Mouse (Mus musculus): ENCODE measurements around the gene Sema5b. TPM values are rescaled to one million over a fixed set of nuclear protein-coding genes. Genes with fewer than 3 reads are reported as not detected.

Gene Sema5b
- polyA plus RNA-seq, 1 experiment from 2014 or later = 15.1 TPM

GRCm38 (mm10) chr16:35597991-35598390 lies 57.0 kb downstream of the Sema5b start:
- no peak overlapping the region for H3K4me2 ChIP-seq (ENCODE audit: low read length)
- H3K36me3 ChIP-seq (ENCODE audit: control insufficient read depth, insufficient read depth, low read length) = no peaks in the 10 kb centered on the region
- no peaks in the 10 kb centered on the region for H3K27me3 ChIP-seq (replicated peaks; ENCODE audit: control insufficient read depth, insufficient read depth, low read length)
- H3K9me3 ChIP-seq (ENCODE audit: control insufficient read depth, low read length) = no peaks in the 10 kb centered on the region
- no peak overlapping the region for H3K27ac ChIP-seq (ENCODE audit: low read depth, low read length)
- H3K4me1 ChIP-seq (ENCODE audit: control insufficient read depth, insufficient read depth, low read depth, low read length) = peaks cover 21% of the 10 kb centered on the region
- H3K9ac ChIP-seq (ENCODE audit: low read depth, low read length) = no peak overlapping the region
- H3K4me3 ChIP-seq (ENCODE audit: low read length) = no peak overlapping the region
- 17% methylated on average over 6 of the region's 6 CpGs for WGBS
- ATAC-seq = no peak

DNA sequence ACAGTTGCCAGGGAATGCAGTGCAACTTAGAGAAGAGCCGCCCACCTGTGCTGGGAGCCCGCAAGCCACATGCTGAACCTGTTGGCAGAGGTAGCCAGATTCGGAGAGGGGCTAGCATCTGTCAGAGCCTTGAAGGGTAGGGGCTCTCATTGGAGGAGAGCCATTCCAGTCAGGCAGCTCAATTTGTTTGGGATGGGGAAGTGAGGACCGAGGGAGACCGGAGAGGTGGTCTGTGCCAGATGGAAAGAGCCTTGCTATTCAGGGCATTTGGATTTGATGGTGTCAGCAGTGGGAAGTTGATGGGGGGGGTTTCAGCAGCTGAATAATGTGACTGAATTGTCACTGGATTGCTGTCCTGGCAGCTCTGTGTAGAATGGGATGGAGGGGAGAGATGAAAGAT lies 57.9 kb downstream of the Sema5b start:
- no peak overlapping the region for H3K27ac ChIP-seq (ENCODE audit: low read depth, low read length)
- no peaks in the 10 kb centered on the region for H3K27me3 ChIP-seq (replicated peaks; ENCODE audit: control insufficient read depth, insufficient read depth, low read length)
- 52% methylated on average over 5 of the region's 5 CpGs for WGBS
- H3K4me3 ChIP-seq (ENCODE audit: low read length) = no peak overlapping the region
- H3K9me3 ChIP-seq (ENCODE audit: control insufficient read depth, low read length) = no peaks in the 10 kb centered on the region
- H3K4me2 ChIP-seq (ENCODE audit: low read length) = no peak overlapping the region
- peaks cover 24% of the 10 kb centered on the region for H3K4me1 ChIP-seq (ENCODE audit: control insufficient read depth, insufficient read depth, low read depth, low read length)
- H3K36me3 ChIP-seq (ENCODE audit: control insufficient read depth, insufficient read depth, low read length) = no peaks in the 10 kb centered on the region
- peak; percentile 16; the same call in 1 of the 2 replicates for ATAC-seq
- no peak overlapping the region; the same call in 1 of the 2 replicates for H3K9ac ChIP-seq (ENCODE audit: low read depth, low read length)

DNA sequence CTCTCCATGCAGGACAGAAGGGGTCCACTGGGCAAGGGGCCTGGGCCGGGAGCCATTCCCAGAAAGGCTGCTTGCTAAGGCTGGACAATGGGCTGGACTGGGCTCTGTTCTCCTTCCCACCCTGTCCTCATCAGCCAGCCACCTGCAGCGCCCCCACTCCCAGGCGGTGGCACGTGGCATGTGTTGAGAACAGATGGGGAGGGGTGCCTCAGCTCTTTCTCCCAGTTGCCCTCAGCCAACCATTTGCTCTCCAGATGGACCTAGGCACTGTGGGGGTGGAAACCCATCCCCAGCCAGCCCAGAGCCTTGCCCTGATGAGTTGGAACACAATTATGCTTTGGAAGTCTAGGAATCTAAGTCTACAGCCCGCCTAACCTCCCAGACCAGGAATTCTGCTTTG lies 59.3 kb downstream of the Sema5b start:
- Histone ChIP-seq H3K4me3 (ENCODE audit: low read length) (no peak overlapping the region), H3K4me2 (ENCODE audit: low read length) (no peak overlapping the region), H3K36me3 (ENCODE audit: control insufficient read depth, insufficient read depth, low read length) (no peaks in the 10 kb centered on the region), H3K4me1 (ENCODE audit: control insufficient read depth, insufficient read depth, low read depth, low read length) (peaks cover 31% of the 10 kb centered on the region), H3K9me3 (ENCODE audit: control insufficient read depth, low read length) (no peaks in the 10 kb centered on the region), H3K27me3 (replicated peaks; ENCODE audit: control insufficient read depth, insufficient read depth, low read length) (no peaks in the 10 kb centered on the region), H3K9ac (ENCODE audit: low read depth, low read length) (no peak overlapping the region), H3K27ac (ENCODE audit: low read depth, low read length) (no peak overlapping the region)
- no peak for ATAC-seq
- WGBS = 53% methylated on average over 5 of the region's 5 CpGs

DNA sequence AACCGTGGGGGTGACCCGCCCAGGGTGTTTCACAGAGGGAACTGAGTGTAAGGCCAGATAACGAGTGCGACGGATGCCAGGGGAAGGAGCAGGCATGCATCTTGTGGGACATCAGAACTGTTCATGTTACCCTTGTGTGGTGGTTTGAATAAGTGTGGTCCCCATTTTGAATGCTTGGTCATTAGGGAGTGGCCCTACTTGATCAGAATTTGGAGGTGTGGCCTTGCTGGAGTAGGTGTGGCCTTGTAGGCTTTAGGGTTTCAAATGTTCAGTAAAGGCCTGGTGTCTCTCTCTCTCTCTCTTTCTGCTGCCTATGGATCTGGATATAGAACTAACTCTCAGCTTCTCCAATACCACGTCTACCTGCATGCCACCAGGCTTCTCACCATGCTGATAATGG lies 60.5 kb downstream of the Sema5b start:
- Histone ChIP-seq H3K4me1 (ENCODE audit: control insufficient read depth, insufficient read depth, low read depth, low read length) (peaks cover 29% of the 10 kb centered on the region), H3K27ac (ENCODE audit: low read depth, low read length) (no peak overlapping the region), H3K36me3 (ENCODE audit: control insufficient read depth, insufficient read depth, low read length) (no peaks in the 10 kb centered on the region), H3K9me3 (ENCODE audit: control insufficient read depth, low read length) (no peaks in the 10 kb centered on the region), H3K4me2 (ENCODE audit: low read length) (no peak overlapping the region), H3K27me3 (replicated peaks; ENCODE audit: control insufficient read depth, insufficient read depth, low read length) (no peaks in the 10 kb centered on the region), H3K4me3 (ENCODE audit: low read length) (no peak overlapping the region), H3K9ac (ENCODE audit: low read depth, low read length) (no peak overlapping the region)
- WGBS = 91% methylated on average over 6 of the region's 6 CpGs
- ATAC-seq = no peak

DNA sequence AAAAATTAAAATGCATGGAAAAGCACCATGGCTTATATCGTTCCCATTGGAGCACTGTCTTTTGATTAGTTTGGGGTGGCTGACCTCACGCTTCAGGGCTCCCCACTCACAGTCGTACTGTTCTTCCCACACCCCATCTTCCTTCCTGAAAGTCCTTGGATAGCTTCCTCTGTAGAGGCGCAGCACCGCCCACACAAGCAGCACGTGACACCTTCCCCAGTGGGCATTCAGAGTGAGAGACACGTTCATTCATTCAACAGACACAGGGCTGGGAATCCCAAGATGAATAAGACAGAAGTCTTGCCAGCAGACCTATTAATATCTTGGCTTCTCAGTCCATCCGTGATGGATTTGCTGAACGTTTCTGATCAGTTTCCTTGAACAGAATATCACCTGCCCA lies 61.6 kb downstream of the Sema5b start:
- Histone ChIP-seq H3K4me2 (ENCODE audit: low read length) (no peak overlapping the region), H3K9ac (ENCODE audit: low read depth, low read length) (no peak overlapping the region), H3K27me3 (replicated peaks; ENCODE audit: control insufficient read depth, insufficient read depth, low read length) (no peaks in the 10 kb centered on the region), H3K36me3 (ENCODE audit: control insufficient read depth, insufficient read depth, low read length) (no peaks in the 10 kb centered on the region), H3K27ac (ENCODE audit: low read depth, low read length) (no peak overlapping the region), H3K4me1 (ENCODE audit: control insufficient read depth, insufficient read depth, low read depth, low read length) (peaks cover 30% of the 10 kb centered on the region), H3K4me3 (ENCODE audit: low read length) (no peak overlapping the region), H3K9me3 (ENCODE audit: control insufficient read depth, low read length) (no peaks in the 10 kb centered on the region)
- WGBS = 48% methylated on average over 9 of the region's 9 CpGs
- ATAC-seq = no peak

- ATAC-seq = peak; percentile 18
- Histone ChIP-seq H3K36me3 (ENCODE audit: control insufficient read depth, insufficient read depth, low read length) (no peaks in the 10 kb centered on the region), H3K4me1 (ENCODE audit: control insufficient read depth, insufficient read depth, low read depth, low read length) (peaks cover 21% of the 10 kb centered on the region), H3K27me3 (replicated peaks; ENCODE audit: control insufficient read depth, insufficient read depth, low read length) (no peaks in the 10 kb centered on the region), H3K27ac (ENCODE audit: low read depth, low read length) (no peak overlapping the region), H3K9me3 (ENCODE audit: control insufficient read depth, low read length) (no peaks in the 10 kb centered on the region), H3K4me3 (ENCODE audit: low read length) (no peak overlapping the region), H3K9ac (ENCODE audit: low read depth, low read length) (peak overlapping the region; percentile 19; the same call in 1 of the 2 replicates), H3K4me2 (ENCODE audit: low read length) (0 out of 2 replicates have a peak overlapping the region, but pooled peaks have one; percentile 6)
- 49% methylated on average over 20 of the region's 20 CpGs for WGBS
Observed at GRCm38 (mm10) chr16:35603729-35604522, 63.0 kb downstream of the Sema5b start.

GRCm38 (mm10) chr16:35607250-35607649 lies 66.3 kb downstream of the Sema5b start:
- Histone ChIP-seq H3K27me3 (replicated peaks; ENCODE audit: control insufficient read depth, insufficient read depth, low read length) (no peaks in the 10 kb centered on the region), H3K4me2 (ENCODE audit: low read length) (no peak overlapping the region), H3K27ac (ENCODE audit: low read depth, low read length) (no peak overlapping the region), H3K36me3 (ENCODE audit: control insufficient read depth, insufficient read depth, low read length) (no peaks in the 10 kb centered on the region), H3K4me3 (ENCODE audit: low read length) (no peak overlapping the region), H3K9me3 (ENCODE audit: control insufficient read depth, low read length) (no peaks in the 10 kb centered on the region), H3K4me1 (ENCODE audit: control insufficient read depth, insufficient read depth, low read depth, low read length) (peaks cover 17% of the 10 kb centered on the region), H3K9ac (ENCODE audit: low read depth, low read length) (no peak overlapping the region)
- ATAC-seq = no peak
- 69% methylated on average over 3 of the region's 3 CpGs for WGBS

GRCm38 (mm10) chr16:35608244-35608643 lies 67.3 kb downstream of the Sema5b start:
- no peak overlapping the region for H3K4me2 ChIP-seq (ENCODE audit: low read length)
- H3K27ac ChIP-seq (ENCODE audit: low read depth, low read length) = no peak overlapping the region
- no peaks in the 10 kb centered on the region for H3K27me3 ChIP-seq (replicated peaks; ENCODE audit: control insufficient read depth, insufficient read depth, low read length)
- H3K9ac ChIP-seq (ENCODE audit: low read depth, low read length) = no peak overlapping the region
- WGBS = 32% methylated on average over 3 of the region's 3 CpGs
- H3K4me1 ChIP-seq (ENCODE audit: control insufficient read depth, insufficient read depth, low read depth, low read length) = peaks cover 17% of the 10 kb centered on the region
- no peak overlapping the region for H3K4me3 ChIP-seq (ENCODE audit: low read length)
- no peaks in the 10 kb centered on the region for H3K36me3 ChIP-seq (ENCODE audit: control insufficient read depth, insufficient read depth, low read length)
- no peaks in the 10 kb centered on the region for H3K9me3 ChIP-seq (ENCODE audit: control insufficient read depth, low read length)
- no peak for ATAC-seq

DNA sequence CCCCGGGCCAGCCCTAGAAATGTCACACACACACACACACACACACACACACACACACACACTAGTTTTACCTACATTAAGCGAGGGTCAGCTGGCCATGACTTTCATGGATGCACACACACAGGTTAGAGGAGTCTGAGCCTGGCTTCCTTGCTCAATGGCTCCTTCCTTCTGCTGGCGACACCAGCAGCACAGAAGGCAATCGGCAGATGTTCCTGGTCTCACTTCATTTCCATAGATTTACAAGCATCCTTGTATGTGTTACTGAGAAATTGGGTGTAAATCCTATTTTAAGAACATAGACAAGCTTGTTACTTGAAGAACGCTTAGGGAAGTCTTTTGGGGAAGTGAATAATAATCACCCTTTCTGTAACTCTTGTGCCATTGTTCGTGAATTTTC lies 68.6 kb downstream of the Sema5b start:
- no peak overlapping the region for H3K4me3 ChIP-seq (ENCODE audit: low read length)
- no peak overlapping the region for H3K9ac ChIP-seq (ENCODE audit: low read depth, low read length)
- no peak overlapping the region for H3K27ac ChIP-seq (ENCODE audit: low read depth, low read length)
- no peaks in the 10 kb centered on the region for H3K27me3 ChIP-seq (replicated peaks; ENCODE audit: control insufficient read depth, insufficient read depth, low read length)
- 74% methylated on average over 6 of the region's 6 CpGs for WGBS
- no peak for ATAC-seq
- peaks cover 19% of the 10 kb centered on the region for H3K4me1 ChIP-seq (ENCODE audit: control insufficient read depth, insufficient read depth, low read depth, low read length)
- no peak overlapping the region for H3K4me2 ChIP-seq (ENCODE audit: low read length)
- H3K36me3 ChIP-seq (ENCODE audit: control insufficient read depth, insufficient read depth, low read length) = no peaks in the 10 kb centered on the region
- H3K9me3 ChIP-seq (ENCODE audit: control insufficient read depth, low read length) = no peaks in the 10 kb centered on the region
